Mouse (Mus musculus) MEL (cell line): ENCODE data around the gene Mob4. TPM values are rescaled to one million over a fixed set of nuclear protein-coding genes. Genes with fewer than 3 reads are reported as not detected.

Source experiments
- DNase-seq: peaks from one replicate; pipeline ENCODE4 v3.0.0; 2011; ENCODE audit warnings: low read depth, low spot score
- H3K27ac ChIP-seq: 2 replicates; pipeline ENCODE4 v1.5.1; 2012; ENCODE audit warnings: low read depth, mild to moderate bottlenecking, control low read depth, low read length, moderate library complexity; ENCODE audit not compliant: control insufficient read depth
- H3K27me3 ChIP-seq, 2 experiments: fragments of 150-350 bp in 1 of 2; sonication (generic) in 1 of 2; 2 replicates each; pipeline ENCODE4 v1.6.1; 2012; ENCODE audit warnings: low read length in 2 of 2, mild to moderate bottlenecking in 2 of 2, improper control_type of control experiment in 1 of 2, moderate library complexity in 1 of 2; ENCODE audit not compliant: insufficient read depth in 2 of 2, control insufficient read depth in 1 of 2
- H3K36me3 ChIP-seq, 2 experiments: 2 replicates each; pipeline ENCODE4 v1.6.1; 2012 to 2014; ENCODE audit warnings: low read length in 2 of 2, improper control_type of control experiment in 1 of 2, inconsistent platforms in 1 of 2, mild to moderate bottlenecking in 1 of 2; ENCODE audit not compliant: insufficient read depth in 2 of 2, control insufficient read depth in 1 of 2
- H3K4me1 ChIP-seq, 2 experiments: fragments of 150-350 bp in 1 of 2; sonication (generic) in 1 of 2; 2 replicates each; pipeline ENCODE4 v1.6.1; 2012; ENCODE audit warnings: low read length in 2 of 2, improper control_type of control experiment in 1 of 2, mild to moderate bottlenecking in 1 of 2; ENCODE audit not compliant: insufficient read depth in 2 of 2, control insufficient read depth in 1 of 2
- H3K4me3 ChIP-seq, 2 experiments: fragments of 150-350 bp in 1 of 2; sonication (generic) in 1 of 2; 2 replicates each; pipeline ENCODE4 v1.5.1; 2012; ENCODE audit warnings: low read depth in 2 of 2, low read length in 2 of 2, mild to moderate bottlenecking in 2 of 2, moderate library complexity in 2 of 2, control low read depth in 1 of 2, improper control_type of control experiment in 1 of 2; ENCODE audit not compliant: control insufficient read depth in 1 of 2, insufficient read depth in 1 of 2
- H3K79me2 ChIP-seq: 2 replicates; pipeline ENCODE4 v1.6.1; 2012; ENCODE audit warnings: mild to moderate bottlenecking, low read length, moderate library complexity; ENCODE audit not compliant: control insufficient read depth, poor library complexity, insufficient read depth
- H3K9ac ChIP-seq: 2 replicates; pipeline ENCODE4 v1.6.1; 2012; ENCODE audit warnings: low read depth, mild to moderate bottlenecking, control low read depth, low read length, moderate library complexity; ENCODE audit not compliant: control insufficient read depth, poor library complexity, severe bottlenecking
- H3K9me3 ChIP-seq: fragments of 150-350 bp; sonication (generic); replicated peaks from 2 replicates; pipeline ENCODE4 v1.6.1; 2012; ENCODE audit warnings: mild to moderate bottlenecking, low read length, improper control_type of control experiment, moderate library complexity; ENCODE audit not compliant: insufficient read depth
- CTCF ChIP-seq, 3 experiments: IDR thresholded peaks in 2 of 3; conservative IDR thresholded peaks in 1 of 3; 2 replicates each; pipeline ENCODE4 v1.5.1; 2011 to 2012; ENCODE audit warnings: low read length in 3 of 3, low read depth in 2 of 3, mild to moderate bottlenecking in 2 of 3, improper control_type of control experiment in 1 of 3, inconsistent platforms in 1 of 3, mixed read lengths in 1 of 3, moderate library complexity in 1 of 3; ENCODE audit not compliant: control insufficient read depth in 1 of 3, insufficient read depth in 1 of 3, poor library complexity in 1 of 3, severe bottlenecking in 1 of 3
- EP300 ChIP-seq, 2 experiments: IDR thresholded peaks; 2 replicates each; pipeline ENCODE4 v1.6.1; 2011; ENCODE audit warnings: improper control_type of control experiment in 2 of 2, low read length in 2 of 2, low read depth in 1 of 2, mild to moderate bottlenecking in 1 of 2
- GABPA ChIP-seq: IDR thresholded peaks from 2 replicates; pipeline ENCODE4 v1.6.1; 2012; ENCODE audit warnings: low read depth, mild to moderate bottlenecking, inconsistent platforms, low read length, improper control_type of control experiment, moderate library complexity
- HCFC1 ChIP-seq: IDR thresholded peaks from 2 replicates; pipeline ENCODE4 v1.6.1; 2012; ENCODE audit warnings: low read depth, mild to moderate bottlenecking, inconsistent platforms, low read length, improper control_type of control experiment, moderate library complexity
- JUND ChIP-seq: IDR thresholded peaks from 2 replicates; pipeline ENCODE4 v1.6.1; 2011; ENCODE audit warnings: low read depth, mild to moderate bottlenecking, improper control_type of control experiment, low read length
- MAX ChIP-seq: IDR thresholded peaks from 2 replicates; pipeline ENCODE4 v1.6.1; 2011; ENCODE audit warnings: low read length, improper control_type of control experiment
- MEF2A ChIP-seq: IDR thresholded peaks from 2 replicates; pipeline ENCODE4 v1.6.1; 2014; ENCODE audit warnings: low read depth, mild to moderate bottlenecking, inconsistent platforms, low read length, improper control_type of control experiment; ENCODE audit not compliant: poor library complexity, insufficient replicate concordance, severe bottlenecking; ENCODE audit errors: extremely low read depth
- NELFE ChIP-seq: IDR thresholded peaks from 2 replicates; pipeline ENCODE4 v1.6.1; 2011; ENCODE audit warnings: low read depth, low read length, improper control_type of control experiment
- NRF1 ChIP-seq: IDR thresholded peaks from 2 replicates; pipeline ENCODE4 v1.6.1; 2014; ENCODE audit warnings: low read depth, mild to moderate bottlenecking, inconsistent platforms, low read length, improper control_type of control experiment, moderate library complexity; ENCODE audit not compliant: poor library complexity, insufficient read depth, severe bottlenecking
- RAD21 ChIP-seq: IDR thresholded peaks from 2 replicates; pipeline ENCODE4 v1.6.1; 2011; ENCODE audit warnings: mild to moderate bottlenecking, low read depth, low read length, improper control_type of control experiment
- SMC3 ChIP-seq: IDR thresholded peaks from 2 replicates; pipeline ENCODE4 v1.6.1; 2011; ENCODE audit warnings: low read depth, low read length, improper control_type of control experiment
- USF1 ChIP-seq: IDR thresholded peaks from 2 replicates; pipeline ENCODE4 v1.6.1; 2014; ENCODE audit warnings: low read depth, mild to moderate bottlenecking, inconsistent platforms, low read length, improper control_type of control experiment, moderate library complexity
- ZC3H11A ChIP-seq: IDR thresholded peaks from 2 replicates; pipeline ENCODE4 v1.6.1; 2012; ENCODE audit warnings: low read depth, mild to moderate bottlenecking, inconsistent platforms, low read length, improper control_type of control experiment
- ZNF384 ChIP-seq: IDR thresholded peaks from 2 replicates; pipeline ENCODE4 v1.6.1; 2012; ENCODE audit warnings: low read depth, mild to moderate bottlenecking, inconsistent platforms, low read length, improper control_type of control experiment
- polyA plus RNA-seq, 2 experiments: library from polyadenylated mRNA; stranded (reverse) in 1 of 2; unstranded in 1 of 2; fragments of >175 nt in 1 of 2; fragments of >200 nt in 1 of 2; gene quantifications; 2 replicates each; pipeline versions ENCODE4 v1.2.1 to v1.2.4; 2012; ENCODE audit warnings: low replicate concordance in 2 of 2, low read depth in 1 of 2; ENCODE audit not compliant: insufficient read length in 2 of 2, insufficient read depth in 1 of 2, missing spikeins in 1 of 2
- total RNA-seq: library from RNA; depleted of rRNA; stranded (reverse); fragments of 300-350 nt; gene quantifications from 2 replicates; pipeline ENCODE4 v1.2.3, GENCODE M21; 2012

Mob4 gene
- total and polyA plus RNA-seq, 3 experiments = 22.0 to 62.1 (median 26.6) TPM

DNA sequence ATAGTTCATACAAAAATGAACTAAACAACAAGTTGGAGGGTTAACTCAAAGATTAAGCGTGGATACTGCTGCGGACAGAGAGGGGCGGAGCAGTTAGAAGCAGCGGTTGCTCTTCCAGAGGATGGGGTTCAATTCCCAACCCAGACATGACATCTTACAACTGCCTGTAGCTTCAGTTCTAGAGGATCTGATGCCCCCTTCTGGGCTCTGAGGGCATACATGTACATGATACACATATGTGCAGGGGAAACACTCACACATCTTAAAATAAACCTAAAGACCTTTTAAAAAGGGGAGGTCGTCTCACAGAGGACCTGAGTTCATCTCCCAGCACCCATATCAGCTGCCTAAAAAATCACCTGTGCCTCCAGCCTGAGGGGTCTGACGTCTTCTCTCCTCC lies 54.7 kb downstream of the Mob4 start:
- Histone ChIP-seq H3K4me1 (no peaks in the 10 kb centered on the region), H3K27me3 (no peaks in the 10 kb centered on the region), H3K9me3 (no peaks in the 10 kb centered on the region), H3K4me3 (no peak overlapping the region), H3K27ac (no peak overlapping the region), H3K79me2 (no peaks in the 10 kb centered on the region), H3K9ac (no peak overlapping the region), H3K36me3 (no peaks in the 10 kb centered on the region)
- DNase-seq = peak; percentile 48
- TF ChIP-seq MEF2A (no peak), CTCF (IDR thresholded peaks at IDR 0.05 in 2 of 3, conservative IDR thresholded peaks at IDR 0.05 in 1 of 3; ENCODE audit: control insufficient read depth in 1 of 3, insufficient read depth in 1 of 3, low read depth in 2 of 3, low read length in 3 of 3, poor library complexity in 1 of 3, severe bottlenecking in 1 of 3) (peak; percentile 23 to 55 (median 33); a peak in 5 of 6 replicates), ZC3H11A (peak; percentile 36), SMC3 (peak; percentile 54), RAD21 (peak; percentile 49), MAX (no peak), NELFE (no peak)

DNA sequence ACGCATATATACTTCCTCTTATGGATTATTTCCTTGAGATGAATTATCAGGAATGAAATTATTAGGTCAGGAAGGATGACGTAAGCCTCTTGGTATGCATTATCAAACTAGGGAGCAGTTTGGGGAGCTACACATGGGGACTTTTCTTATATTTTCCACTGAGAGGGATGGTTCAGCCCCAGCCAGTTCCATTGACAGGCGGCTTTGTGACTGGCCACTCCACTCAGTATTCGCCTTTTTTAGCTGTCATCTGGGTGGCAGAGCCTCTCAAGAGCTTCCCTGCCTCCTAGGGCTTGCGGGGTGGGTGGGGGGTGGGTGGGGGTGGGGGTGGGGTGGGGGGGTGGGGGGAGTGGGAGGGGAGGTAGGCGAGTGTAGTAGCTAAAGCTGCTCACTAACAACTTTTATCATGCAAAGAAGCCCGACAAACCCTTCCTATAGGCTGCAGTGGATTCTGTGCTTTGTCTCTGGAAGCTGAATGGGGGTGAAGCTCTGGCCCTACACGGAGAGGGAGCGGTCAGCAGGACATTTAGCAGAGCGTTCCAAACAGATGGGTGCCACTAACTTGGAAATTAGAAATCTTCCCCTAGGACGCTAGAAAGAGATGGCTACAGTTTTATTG lies 55.7 kb downstream of the Mob4 start:
- TF ChIP-seq HCFC1 (no peak), NRF1 (no peak), EP300 (IDR thresholded peaks at IDR 0.05; ENCODE audit: low read depth in 1 of 2, low read length in 2 of 2) (no peak), MAX (no peak), JUND (no peak), GABPA (no peak)
- Histone ChIP-seq H3K79me2 (no peaks in the 10 kb centered on the region), H3K9ac (no peak overlapping the region), H3K27me3 (no peaks in the 10 kb centered on the region), H3K4me3 (no peak overlapping the region), H3K4me1 (no peaks in the 10 kb centered on the region), H3K9me3 (no peaks in the 10 kb centered on the region), H3K36me3 (no peaks in the 10 kb centered on the region), H3K27ac (no peak overlapping the region)
- DNase-seq = no peak

DNA sequence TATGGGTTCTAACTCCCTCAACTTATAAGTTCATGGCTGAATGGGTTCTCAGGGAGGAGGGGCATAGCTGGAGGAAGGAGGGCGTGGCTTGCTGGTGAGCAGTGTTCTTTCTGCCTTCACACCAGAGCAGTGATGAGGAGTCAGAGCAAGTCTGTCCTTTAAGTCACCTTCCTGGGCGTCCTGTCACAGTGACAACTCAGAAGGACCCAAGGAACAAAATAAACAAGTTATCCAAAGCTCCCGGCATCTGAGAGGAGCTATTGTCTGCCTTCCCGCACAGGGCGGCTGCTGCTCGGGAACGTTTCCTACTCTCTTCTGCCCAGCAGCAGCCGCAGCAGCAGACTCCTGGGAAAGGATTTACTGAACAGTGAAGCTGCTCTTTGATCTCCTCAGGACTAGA lies 61.0 kb downstream of the Mob4 start:
- Histone ChIP-seq H3K36me3 (no peaks in the 10 kb centered on the region), H3K9me3 (no peaks in the 10 kb centered on the region), H3K27me3 (no peaks in the 10 kb centered on the region), H3K79me2 (no peaks in the 10 kb centered on the region), H3K4me1 (no peaks in the 10 kb centered on the region), H3K4me3 (no peak overlapping the region), H3K9ac (no peak overlapping the region)
- TF ChIP-seq ZNF384 (no peak), USF1 (no peak)
- TF ChIP-seq, all 39 proteins: peak for 0
- no peak for DNase-seq
- no peak overlapping the region for H3K27ac ChIP-seq
